Mouse (Mus musculus) cerebellum, adult (tissue): ENCODE data around the gene Pigo.
A peak's percentile ranks its signal among the peaks of the same experiment; 100 is the strongest.

ENCODE experiments used
- ATAC-seq: cut with Nextera tagmentation; 2 replicates; pipeline ENCODE4 v1.9.2; 2017; ENCODE audit warnings: mild to moderate bottlenecking, moderate library complexity, mixed read lengths; ENCODE audit not compliant: insufficient number of reproducible peaks, low FRiP score, low TSS enrichment

Gene Pigo

GRCm38 (mm10) chr4:43038567-43039495 lies 13.2 kb upstream of the Pigo start:
- ATAC-seq: no peak

- no peak for ATAC-seq
Measured at GRCm38 (mm10) chr4:43037860-43038566, 12.4 kb upstream of the Pigo start.

- ATAC-seq: no peak
Measured at GRCm38 (mm10) chr4:43036356-43036755, 10.7 kb upstream of the Pigo start.

DNA sequence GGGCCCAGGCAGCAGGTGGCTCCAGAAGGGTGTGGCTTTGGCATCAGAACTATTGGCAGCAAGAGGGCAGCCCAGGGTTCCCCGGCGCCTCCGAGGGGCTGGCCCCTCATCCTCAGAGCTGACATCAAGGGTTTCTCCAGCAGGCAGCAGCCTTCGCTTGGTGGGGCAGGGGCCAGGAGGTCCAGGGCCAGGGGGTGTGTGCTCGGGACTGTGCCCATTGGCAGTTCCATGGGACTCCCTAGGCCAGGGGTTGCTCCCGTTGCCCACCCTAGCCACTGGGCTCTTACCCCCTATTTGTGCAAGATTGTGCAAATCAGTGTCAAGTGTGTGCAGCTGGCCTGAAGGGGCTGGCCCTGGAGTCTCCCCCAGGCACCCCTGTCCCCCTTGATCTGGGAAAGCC lies 10.2 kb upstream of the Pigo start:
- ATAC-seq: no peak

DNA sequence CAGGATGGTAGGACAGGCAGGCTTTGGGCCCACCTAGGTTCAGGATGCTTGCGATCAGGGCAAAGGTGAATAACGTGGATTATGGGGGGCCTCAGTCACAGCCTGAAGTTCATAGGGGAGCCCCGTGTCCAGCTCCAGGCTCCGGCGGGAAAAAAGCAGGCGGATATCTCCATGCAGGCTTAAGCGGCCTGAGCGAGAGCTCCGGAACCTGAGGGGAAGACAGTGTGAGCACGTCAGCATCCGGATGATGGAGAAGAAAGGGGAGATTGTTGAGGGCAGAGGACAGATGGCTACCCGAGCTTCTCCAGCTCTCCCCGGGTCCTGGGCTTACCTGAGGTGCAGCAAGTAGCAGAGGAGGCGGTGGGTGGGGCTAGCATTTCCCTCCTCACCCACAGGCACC lies 7.9 kb upstream of the Pigo start:
- no peak for ATAC-seq

DNA sequence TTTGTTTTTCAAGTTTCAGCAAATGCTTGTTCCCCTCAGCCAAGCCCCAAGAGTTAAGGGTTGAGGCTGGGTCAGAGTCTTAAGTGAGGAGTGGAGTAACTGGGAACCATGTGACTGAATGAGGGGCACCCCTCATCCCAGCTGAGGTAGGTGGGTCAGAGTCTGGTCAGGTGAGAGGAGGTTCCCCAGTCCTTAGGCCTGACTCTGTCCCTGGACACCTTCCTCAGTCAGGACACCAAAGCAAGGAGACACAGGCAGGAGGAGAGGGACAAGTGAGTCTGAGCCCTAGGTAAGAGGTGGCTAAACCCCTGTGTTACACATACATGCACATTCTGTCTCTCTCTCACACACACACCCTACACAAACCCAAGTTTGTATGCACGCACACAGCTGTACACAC lies 6.9 kb upstream of the Pigo start:
- no peak for ATAC-seq

- peak; percentile 87 for ATAC-seq
Measured at GRCm38 (mm10) chr4:43031237-43031995, 5.8 kb upstream of the Pigo start, which contains the start of gene Stoml2. Gene Stoml2, minus strand, starts transcription at chr4:43031710.

DNA sequence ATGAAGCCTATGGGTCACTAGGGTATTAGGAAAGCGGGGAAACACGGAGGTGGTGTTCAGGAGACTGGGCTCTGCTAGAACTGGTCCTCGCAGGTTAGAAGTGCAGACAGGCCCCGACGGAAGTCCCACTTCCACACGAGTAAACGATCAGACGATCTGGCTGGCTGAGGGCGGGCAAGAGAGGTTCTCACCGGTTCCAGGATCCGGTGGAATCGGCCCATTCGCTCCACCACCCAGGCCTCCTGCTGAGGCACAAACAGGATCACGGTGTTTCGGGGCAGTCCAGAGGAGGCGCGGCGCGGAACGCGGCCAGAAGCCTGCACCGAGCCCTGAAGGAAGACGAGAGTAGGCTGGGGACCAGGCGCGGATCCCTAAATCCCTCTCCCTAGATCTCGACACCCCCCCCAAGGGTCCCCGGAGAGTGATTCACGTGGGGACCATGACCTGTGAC lies 5.2 kb upstream of the Pigo start:
- no peak; the same call in 1 of the 2 replicates for ATAC-seq

DNA sequence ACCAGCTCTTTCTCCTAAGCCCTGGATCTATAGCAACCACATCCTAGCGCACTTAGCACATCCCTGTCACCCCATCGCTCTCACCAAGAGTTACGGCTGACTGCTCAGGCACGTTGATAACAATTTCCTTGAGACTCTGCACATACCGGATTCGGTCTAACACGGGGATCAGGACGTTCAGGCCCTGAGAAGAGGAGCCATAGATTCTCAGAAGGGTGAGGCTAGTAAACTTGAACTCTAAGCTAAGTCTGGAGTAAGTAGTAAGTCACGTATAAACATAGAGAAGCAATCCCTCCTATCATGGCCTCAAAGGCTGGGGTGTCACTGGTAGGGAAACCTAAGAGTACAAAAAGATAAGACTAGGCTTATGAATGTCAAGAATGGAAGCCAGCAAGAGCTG lies 4.7 kb upstream of the Pigo start:
- ATAC-seq: no peak

DNA sequence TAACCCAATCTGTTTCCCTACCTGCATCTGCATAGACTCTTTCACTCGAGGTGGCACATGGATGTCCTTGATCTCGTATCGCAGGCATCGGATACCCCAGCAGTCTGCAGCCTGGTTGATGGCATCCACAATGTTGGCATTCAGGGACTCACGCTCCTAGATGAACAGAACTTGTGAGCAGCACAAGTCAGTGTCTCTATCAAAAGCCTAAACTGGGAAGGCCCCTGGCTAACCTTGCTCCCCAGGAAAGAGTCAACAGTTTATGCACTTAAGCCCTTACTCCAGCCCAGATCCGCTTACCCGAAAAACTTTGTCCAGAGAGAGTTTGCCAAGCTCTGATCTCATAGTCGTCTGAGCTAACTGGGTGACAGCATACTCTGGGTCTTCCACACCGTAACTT lies 4.1 kb upstream of the Pigo start:
- ATAC-seq: no peak

DNA sequence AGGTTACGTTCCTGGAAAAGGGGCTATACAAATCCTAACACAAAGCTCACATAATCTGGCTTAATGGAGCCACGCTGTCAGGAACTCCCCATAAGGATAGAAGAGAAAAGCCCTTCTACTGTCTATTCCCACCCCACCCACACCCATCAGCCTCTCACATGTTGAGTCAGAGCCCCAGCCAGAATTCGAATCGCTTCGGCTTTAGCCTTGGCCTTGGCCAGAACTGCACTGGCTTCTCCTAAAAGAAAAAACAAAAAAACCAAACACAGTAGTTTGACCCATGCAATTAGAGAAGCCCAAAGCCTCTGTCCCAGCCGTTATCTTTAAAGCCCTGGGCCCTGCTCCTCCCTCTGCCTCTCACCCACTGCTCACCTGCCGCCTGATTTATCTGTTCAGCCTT lies 3.5 kb upstream of the Pigo start:
- ATAC-seq: no peak

DNA sequence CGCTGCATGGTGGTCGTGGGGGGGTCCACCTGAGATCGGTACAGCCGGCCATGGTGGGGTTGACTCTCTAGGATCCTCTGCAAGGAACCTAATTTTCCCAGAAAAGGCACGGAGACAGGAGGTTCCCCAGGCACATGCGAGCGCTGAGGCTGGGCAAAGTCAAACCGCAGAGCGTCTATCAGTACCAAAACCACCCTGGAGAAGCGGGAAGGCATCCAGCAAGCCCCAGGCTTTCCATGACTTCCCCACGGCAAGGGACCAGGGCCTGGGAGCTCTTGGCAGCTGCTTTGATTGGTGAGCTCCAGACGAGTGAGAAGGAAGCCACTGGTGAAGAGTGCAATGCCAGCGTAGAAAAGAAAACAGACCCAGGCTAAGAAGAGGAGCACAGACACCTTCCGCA lies 946 bp downstream of the Pigo start:
- no peak for ATAC-seq

DNA sequence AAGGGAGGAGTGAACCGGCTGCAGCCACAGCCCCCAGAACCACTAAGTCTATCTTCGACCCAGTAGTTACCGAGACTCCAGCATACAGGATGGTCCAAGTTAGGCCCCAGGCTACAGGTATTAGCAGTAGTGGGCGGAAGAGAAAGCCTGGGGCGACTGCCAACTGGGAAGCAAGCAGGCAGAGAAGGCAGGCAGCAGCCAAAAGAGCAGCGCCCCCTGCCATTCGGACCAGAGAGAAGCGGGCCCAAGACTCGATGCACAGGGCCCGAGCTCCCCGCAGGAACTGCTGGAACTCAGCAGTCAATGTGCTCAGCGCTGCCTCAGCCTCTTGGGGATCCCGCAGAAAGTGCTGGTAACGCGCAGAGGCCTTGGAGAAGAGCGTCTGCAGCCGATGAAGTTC lies 4.3 kb downstream of the Pigo start:
- ATAC-seq: no peak

DNA sequence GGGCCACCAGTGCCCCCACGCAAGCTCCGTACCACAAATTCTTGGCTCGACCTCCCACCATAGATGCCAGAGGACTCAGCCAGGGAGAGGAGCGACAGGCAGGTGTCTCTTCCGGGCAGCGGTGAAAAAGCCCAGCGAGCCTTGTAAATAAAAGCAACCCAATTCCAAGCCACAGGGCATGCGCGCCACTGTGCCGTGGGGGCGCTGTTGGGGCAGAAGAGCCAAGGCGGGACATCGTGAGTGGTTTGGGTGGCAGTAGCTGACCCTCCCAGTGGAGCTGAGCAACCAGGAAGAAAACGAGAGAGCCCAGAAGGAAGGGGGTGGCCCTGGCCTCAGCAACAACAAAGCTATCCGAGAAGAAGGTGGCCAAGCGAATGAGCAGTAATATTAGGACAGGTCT lies 4.7 kb downstream of the Pigo start:
- ATAC-seq: no peak

DNA sequence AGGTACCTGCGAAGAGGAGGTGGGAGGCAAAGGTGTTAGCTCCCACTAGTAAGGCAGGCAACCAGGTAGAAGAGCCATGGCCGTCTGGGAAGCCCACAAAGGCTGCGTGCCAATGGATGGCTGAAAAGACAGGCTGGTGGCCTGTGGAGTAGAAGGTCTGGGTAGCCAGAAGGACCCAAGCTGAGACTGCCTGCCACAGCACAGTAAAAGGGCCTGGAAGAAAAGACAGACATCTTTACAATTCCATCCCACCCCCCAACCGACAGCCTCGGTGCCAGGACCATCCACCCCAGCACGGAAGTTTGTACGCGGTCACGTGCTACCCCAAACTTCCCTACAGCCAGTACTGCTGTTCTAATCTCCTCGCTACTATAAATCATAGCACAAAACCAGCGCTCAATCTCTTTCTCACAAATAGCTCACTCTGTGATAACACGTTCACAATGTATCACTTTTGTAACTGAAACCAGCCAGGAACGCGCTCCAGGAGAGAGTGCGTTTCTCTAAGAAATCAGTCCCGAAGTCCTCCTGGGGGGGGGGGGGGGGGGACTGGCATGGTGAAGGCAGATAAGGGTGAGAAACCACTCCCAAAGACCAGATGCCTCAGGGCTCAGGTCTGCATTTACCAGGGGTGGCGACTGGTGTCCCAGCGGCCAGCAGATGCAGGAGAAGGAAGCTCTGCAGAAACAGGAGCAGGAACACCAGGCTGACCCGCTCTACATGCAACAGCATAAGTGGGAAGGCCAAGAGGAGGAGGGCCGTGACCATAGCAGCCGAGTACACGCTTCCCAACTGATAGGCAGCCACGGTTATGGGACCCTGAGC lies 5.8 kb downstream of the Pigo start:
- ATAC-seq: no peak

- ATAC-seq: no peak
Measured at GRCm38 (mm10) chr4:43019176-43019575, 6.4 kb downstream of the Pigo start.

DNA sequence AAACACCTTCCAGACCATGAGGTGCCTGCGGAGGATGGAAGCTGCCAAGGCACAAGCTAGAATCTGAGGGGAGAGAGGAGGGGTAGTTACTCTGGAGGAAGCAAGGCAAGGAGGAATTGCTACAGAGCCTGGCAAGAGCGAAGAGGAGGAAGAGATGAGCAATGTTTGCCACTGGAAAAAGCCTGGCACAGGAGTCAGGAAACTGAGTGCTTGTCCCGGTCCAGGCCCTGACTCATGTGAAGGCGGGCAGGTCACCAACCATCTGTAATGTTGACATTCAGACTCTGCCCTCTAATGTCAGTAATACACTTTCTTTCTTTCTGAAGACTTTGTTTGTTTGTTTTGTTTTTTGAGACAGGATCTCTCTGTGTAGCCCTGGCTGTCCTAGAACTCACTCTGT lies 7.5 kb downstream of the Pigo start:
- no peak for ATAC-seq

DNA sequence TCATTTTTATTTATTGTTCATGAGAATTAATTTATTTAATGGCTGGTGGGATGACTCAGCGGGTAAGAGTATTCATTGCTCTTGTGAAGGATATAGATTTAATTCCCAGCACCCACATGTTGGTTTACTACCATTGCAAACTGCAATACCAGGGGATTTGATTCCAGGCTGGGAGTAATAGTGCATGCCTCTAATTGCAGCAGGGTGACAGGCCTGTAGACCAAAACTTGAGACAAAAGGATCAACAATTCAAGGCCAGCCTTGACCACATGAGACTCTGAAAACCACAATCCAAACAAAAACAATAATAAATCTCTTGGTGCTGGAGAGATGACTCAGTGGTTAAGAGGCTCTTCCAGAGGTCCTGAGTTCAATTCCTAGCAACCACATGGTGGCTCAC lies 13.5 kb downstream of the Pigo start:
- no peak for ATAC-seq

- peak; percentile 84 for ATAC-seq
Measured at GRCm38 (mm10) chr4:43010161-43011038, 15.2 kb downstream of the Pigo start, which contains the start of gene Fancg. Gene Fancg, minus strand, starts transcription at chr4:43010506.
